Mouse (Mus musculus): ENCODE results near the gene Tmem54. TPM values are rescaled to one million over a fixed set of nuclear protein-coding genes. Genes with fewer than 3 reads are reported as not detected.

Gene Tmem54
- polyA plus RNA-seq, 1 experiment from 2014 or later = not detected

DNA sequence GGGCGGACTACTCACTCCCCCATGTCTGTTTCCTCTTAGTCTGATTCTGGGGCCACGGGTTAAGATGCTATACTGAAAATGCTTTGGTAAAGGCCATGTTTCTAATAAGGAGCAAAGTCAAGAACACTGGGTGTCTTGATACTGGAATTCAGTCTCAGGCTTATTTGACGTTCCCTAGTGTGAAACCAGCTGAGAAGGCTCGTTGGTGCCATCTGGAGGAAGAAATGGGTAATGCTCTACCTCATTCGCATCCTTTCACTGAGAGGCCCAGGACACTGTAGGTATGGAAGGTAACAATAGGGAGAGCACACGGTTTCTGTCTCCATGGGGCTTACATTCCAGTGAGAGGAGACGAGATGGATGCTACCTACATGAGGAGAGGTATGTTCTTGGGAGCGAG is 19.3 kb upstream of the Tmem54 start:
- WGBS = 25% methylated on average over 8 of the region's 8 CpGs
- no peak overlapping the region for H3K4me2 ChIP-seq (ENCODE audit: low read depth, low read length)
- no peak overlapping the region for H3K27ac ChIP-seq (ENCODE audit: low read depth, low read length)
- H3K36me3 ChIP-seq (ENCODE audit: control insufficient read depth, insufficient read depth, low read length) = peaks cover 5% of the 10 kb centered on the region; the same call in 1 of the 2 replicates
- no peak overlapping the region for H3K4me3 ChIP-seq (ENCODE audit: low read depth, low read length)
- no peak overlapping the region for H3K9ac ChIP-seq (replicated peaks; ENCODE audit: low read depth, low read length)
- no peaks in the 10 kb centered on the region for H3K27me3 ChIP-seq (ENCODE audit: control insufficient read depth, insufficient read depth, low read length)
- no peaks in the 10 kb centered on the region for H3K9me3 ChIP-seq (ENCODE audit: control insufficient read depth, low read length)
- no peaks in the 10 kb centered on the region for H3K4me1 ChIP-seq (ENCODE audit: control insufficient read depth, insufficient read depth, low read length)
- ATAC-seq (ENCODE audit: low read depth) = no peak

DNA sequence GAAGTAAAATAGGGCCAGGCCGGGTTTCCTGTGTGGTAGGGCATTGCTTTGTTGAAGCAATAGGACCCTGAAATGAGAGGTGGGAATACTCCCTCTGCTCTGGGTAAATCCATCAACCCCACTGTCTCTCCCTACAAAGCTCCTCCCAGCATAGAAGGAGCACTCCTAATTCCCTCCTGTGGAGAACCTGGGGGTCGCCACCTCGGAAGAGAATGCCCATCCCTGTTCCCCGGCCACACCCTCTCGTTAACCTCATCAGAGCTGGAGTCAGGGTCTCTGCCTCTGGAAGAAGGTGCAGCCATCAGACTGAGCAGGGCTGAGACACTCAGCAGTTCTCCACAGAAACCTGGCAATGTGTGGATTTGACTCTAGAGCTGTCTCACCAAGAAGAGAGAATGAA is 17.5 kb upstream of the Tmem54 start:
- 48% methylated on average over 5 of the region's 5 CpGs for WGBS
- Histone ChIP-seq H3K36me3 (ENCODE audit: control insufficient read depth, insufficient read depth, low read length) (peaks cover 5% of the 10 kb centered on the region; the same call in 1 of the 2 replicates), H3K4me1 (ENCODE audit: control insufficient read depth, insufficient read depth, low read length) (no peaks in the 10 kb centered on the region), H3K9me3 (ENCODE audit: control insufficient read depth, low read length) (no peaks in the 10 kb centered on the region), H3K4me2 (ENCODE audit: low read depth, low read length) (no peak overlapping the region), H3K4me3 (ENCODE audit: low read depth, low read length) (no peak overlapping the region), H3K27ac (ENCODE audit: low read depth, low read length) (no peak overlapping the region), H3K27me3 (ENCODE audit: control insufficient read depth, insufficient read depth, low read length) (no peaks in the 10 kb centered on the region), H3K9ac (replicated peaks; ENCODE audit: low read depth, low read length) (no peak overlapping the region)
- ATAC-seq (ENCODE audit: low read depth) = no peak

DNA sequence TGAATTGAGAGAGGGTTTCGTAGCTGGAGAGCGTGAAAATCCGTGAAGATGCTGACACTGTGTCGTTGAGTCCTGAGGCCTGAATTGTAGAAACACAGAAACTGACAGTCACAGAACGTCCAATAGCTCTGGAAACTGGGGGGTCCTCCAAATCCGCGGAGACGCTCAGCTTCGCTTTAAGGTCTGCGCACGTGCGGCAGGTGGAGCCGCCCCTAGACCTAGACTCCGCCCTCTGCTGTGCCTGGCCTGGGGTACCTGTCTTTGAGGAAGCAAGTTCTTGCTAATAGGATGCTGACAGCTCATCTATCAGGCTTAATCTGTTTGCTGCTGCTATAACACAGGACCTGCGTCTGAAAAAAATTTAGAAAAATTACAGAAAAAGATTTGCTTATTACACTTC is 10.1 kb upstream of the Tmem54 start:
- no peak overlapping the region for H3K9ac ChIP-seq (replicated peaks; ENCODE audit: low read depth, low read length)
- H3K27ac ChIP-seq (ENCODE audit: low read depth, low read length) = no peak overlapping the region
- H3K4me2 ChIP-seq (ENCODE audit: low read depth, low read length) = no peak overlapping the region
- no peaks in the 10 kb centered on the region for H3K9me3 ChIP-seq (ENCODE audit: control insufficient read depth, low read length)
- no peaks in the 10 kb centered on the region for H3K27me3 ChIP-seq (ENCODE audit: control insufficient read depth, insufficient read depth, low read length)
- WGBS = 27% methylated on average over 15 of the region's 15 CpGs
- H3K36me3 ChIP-seq (ENCODE audit: control insufficient read depth, insufficient read depth, low read length) = no peaks in the 10 kb centered on the region
- H3K4me1 ChIP-seq (ENCODE audit: control insufficient read depth, insufficient read depth, low read length) = no peaks in the 10 kb centered on the region
- H3K4me3 ChIP-seq (ENCODE audit: low read depth, low read length) = no peak overlapping the region
- no peak for ATAC-seq (ENCODE audit: low read depth)

DNA sequence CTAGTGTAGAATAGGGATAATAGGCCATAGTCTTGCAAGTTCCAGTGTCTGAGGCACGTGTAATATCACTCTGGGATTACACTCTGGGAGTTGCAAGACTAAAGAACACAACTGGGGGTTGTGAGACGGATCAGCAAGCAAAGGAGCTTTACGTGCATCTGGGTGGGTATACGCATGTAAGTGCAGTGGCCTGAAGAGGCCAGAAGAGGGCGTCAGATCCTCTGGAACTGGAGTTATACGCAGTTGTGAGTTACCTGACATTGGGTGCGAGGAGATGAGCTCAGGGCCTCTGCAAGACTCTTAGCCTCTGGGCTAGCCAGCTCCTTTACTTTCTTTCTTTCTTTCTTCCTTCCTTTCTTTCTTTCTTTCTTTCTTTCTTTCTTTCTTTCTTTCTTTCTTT is 8.3 kb upstream of the Tmem54 start:
- H3K27me3 ChIP-seq (ENCODE audit: control insufficient read depth, insufficient read depth, low read length) = no peaks in the 10 kb centered on the region
- H3K4me3 ChIP-seq (ENCODE audit: low read depth, low read length) = no peak overlapping the region
- 83% methylated on average over 7 of the region's 7 CpGs for WGBS
- ATAC-seq (ENCODE audit: low read depth) = no peak
- no peak overlapping the region for H3K4me2 ChIP-seq (ENCODE audit: low read depth, low read length)
- no peak overlapping the region for H3K9ac ChIP-seq (replicated peaks; ENCODE audit: low read depth, low read length)
- H3K9me3 ChIP-seq (ENCODE audit: control insufficient read depth, low read length) = no peaks in the 10 kb centered on the region
- H3K36me3 ChIP-seq (ENCODE audit: control insufficient read depth, insufficient read depth, low read length) = no peaks in the 10 kb centered on the region
- no peaks in the 10 kb centered on the region for H3K4me1 ChIP-seq (ENCODE audit: control insufficient read depth, insufficient read depth, low read length)
- H3K27ac ChIP-seq (ENCODE audit: low read depth, low read length) = no peak overlapping the region

DNA sequence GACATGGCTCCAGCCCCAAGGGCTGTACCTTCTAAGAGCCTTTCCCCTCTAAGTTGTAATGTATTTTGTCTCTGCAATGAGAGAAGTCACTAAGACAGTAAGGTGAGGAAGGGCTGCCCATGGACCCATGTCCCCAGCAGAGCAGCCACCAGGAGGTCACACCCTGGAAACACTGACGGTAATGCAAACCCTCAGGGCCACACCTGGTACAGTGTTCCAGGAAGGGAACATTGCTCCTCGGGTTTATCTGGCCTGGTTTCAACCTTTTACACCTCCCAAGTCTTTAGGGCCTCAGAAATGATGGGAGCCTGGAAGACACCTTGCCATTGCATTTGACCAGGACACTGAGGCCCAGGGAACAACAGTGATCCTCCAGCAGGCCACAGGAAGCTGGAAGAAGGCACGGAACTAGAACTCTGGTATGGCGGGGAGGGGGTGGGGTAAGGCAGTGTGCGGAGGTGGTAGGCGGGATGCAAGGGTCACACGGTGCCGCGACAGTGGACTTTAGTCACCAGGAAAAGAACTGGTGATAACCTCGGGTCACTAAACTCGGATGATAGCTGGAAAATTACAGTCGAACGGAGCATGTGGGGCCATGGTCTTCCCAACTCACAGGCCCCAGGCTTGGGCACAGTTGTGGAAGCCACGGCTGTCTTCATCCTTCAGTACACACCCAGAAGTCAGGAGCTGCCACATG is 3.1 kb upstream of the Tmem54 start:
- Histone ChIP-seq H3K4me1 (ENCODE audit: control insufficient read depth, insufficient read depth, low read length) (peaks cover 4% of the 10 kb centered on the region; the same call in 1 of the 2 replicates), H3K9me3 (ENCODE audit: control insufficient read depth, low read length) (no peaks in the 10 kb centered on the region), H3K27me3 (ENCODE audit: control insufficient read depth, insufficient read depth, low read length) (peaks cover 8% of the 10 kb centered on the region; the same call in 1 of the 2 replicates), H3K4me2 (ENCODE audit: low read depth, low read length) (no peak overlapping the region), H3K4me3 (ENCODE audit: low read depth, low read length) (no peak overlapping the region), H3K36me3 (ENCODE audit: control insufficient read depth, insufficient read depth, low read length) (no peaks in the 10 kb centered on the region), H3K27ac (ENCODE audit: low read depth, low read length) (no peak overlapping the region), H3K9ac (replicated peaks; ENCODE audit: low read depth, low read length) (no peak overlapping the region)
- 90% methylated on average over 14 of the region's 14 CpGs for WGBS
- no peak for ATAC-seq (ENCODE audit: low read depth)

DNA sequence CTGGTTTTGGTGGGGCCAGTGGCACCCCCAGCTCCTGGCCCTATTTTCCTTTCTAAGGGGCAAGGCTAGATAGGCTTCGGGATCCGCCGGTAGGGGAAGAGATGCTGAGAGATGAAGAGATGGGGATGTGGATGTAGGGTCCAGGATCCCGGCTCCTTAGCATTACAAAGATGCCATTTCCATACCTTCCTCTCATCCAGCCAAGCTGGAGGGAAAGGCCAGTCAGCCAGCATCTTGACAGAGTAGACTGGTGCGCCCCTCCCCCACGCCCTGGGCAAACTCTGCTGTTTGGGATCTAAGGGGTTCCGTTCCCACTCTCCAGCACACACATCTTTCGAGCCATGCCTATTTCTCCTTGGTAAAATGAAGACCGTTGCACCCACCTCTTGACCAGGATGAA is 725 bp downstream of the Tmem54 start:
- Histone ChIP-seq H3K27me3 (ENCODE audit: control insufficient read depth, insufficient read depth, low read length) (peaks cover 8% of the 10 kb centered on the region; the same call in 1 of the 2 replicates), H3K4me3 (ENCODE audit: low read depth, low read length) (no peak overlapping the region), H3K9me3 (ENCODE audit: control insufficient read depth, low read length) (no peaks in the 10 kb centered on the region), H3K9ac (replicated peaks; ENCODE audit: low read depth, low read length) (no peak overlapping the region), H3K36me3 (ENCODE audit: control insufficient read depth, insufficient read depth, low read length) (no peaks in the 10 kb centered on the region), H3K4me2 (ENCODE audit: low read depth, low read length) (no peak overlapping the region), H3K4me1 (ENCODE audit: control insufficient read depth, insufficient read depth, low read length) (peaks cover 4% of the 10 kb centered on the region; the same call in 1 of the 2 replicates), H3K27ac (ENCODE audit: low read depth, low read length) (no peak overlapping the region)
- 17% methylated on average over 9 of the region's 9 CpGs for WGBS
- no peak for ATAC-seq (ENCODE audit: low read depth)

DNA sequence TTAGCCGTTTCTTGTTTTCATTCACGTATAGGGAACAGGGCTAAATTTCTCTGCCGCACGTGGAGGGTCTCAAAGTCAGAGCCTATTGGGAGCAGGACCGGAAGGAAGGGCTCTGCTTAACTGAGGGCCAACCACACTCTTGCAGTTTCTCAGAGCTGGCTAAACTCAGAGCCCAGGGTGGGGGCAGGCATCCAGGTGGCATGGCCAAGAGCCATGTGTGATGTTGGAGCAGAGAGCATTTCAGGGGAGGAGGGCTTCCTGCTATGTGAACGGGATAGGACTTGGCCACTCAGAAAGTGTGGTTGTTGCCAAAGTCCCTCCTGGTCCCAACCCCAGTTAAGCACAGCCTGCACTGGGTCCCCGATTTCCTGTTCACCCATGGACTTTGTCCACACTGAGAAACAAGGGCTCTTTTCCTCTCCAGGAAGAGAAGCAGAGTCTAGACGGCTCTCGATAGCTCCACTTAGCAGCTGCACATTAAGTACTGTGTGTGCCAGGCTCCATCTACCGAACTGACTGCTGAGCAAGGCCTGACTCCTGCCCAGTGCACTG is 2.1 kb downstream of the Tmem54 start:
- Histone ChIP-seq H3K36me3 (ENCODE audit: control insufficient read depth, insufficient read depth, low read length) (no peaks in the 10 kb centered on the region), H3K4me2 (ENCODE audit: low read depth, low read length) (no peak overlapping the region), H3K4me1 (ENCODE audit: control insufficient read depth, insufficient read depth, low read length) (peaks cover 8% of the 10 kb centered on the region; the same call in 1 of the 2 replicates), H3K9me3 (ENCODE audit: control insufficient read depth, low read length) (no peaks in the 10 kb centered on the region), H3K27ac (ENCODE audit: low read depth, low read length) (no peak overlapping the region), H3K9ac (replicated peaks; ENCODE audit: low read depth, low read length) (no peak overlapping the region), H3K4me3 (ENCODE audit: low read depth, low read length) (no peak overlapping the region), H3K27me3 (ENCODE audit: control insufficient read depth, insufficient read depth, low read length) (peaks cover 8% of the 10 kb centered on the region; the same call in 1 of the 2 replicates)
- 75% methylated on average over 10 of the region's 10 CpGs for WGBS
- ATAC-seq (ENCODE audit: low read depth) = no peak

DNA sequence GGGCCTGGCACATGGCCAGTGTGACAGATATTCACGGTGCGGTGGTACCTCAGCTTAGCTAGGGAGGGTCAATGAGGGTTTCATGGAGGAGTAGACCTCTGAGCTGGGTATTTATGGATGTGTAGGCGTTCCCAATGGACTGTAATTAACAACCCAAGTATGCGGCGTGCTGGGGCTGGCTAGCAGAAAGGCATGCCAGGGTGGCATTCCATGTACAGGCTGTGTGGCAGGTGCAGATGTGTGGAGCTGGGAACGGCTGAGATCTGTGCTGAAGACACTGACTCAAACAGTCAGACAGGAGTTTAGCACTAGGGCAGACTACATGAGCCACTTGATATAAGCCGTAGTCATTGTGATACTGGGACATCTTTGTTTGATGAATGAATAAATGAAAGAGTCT is 3.3 kb downstream of the Tmem54 start:
- no peak overlapping the region for H3K9ac ChIP-seq (replicated peaks; ENCODE audit: low read depth, low read length)
- H3K9me3 ChIP-seq (ENCODE audit: control insufficient read depth, low read length) = no peaks in the 10 kb centered on the region
- ATAC-seq (ENCODE audit: low read depth) = no peak
- H3K36me3 ChIP-seq (ENCODE audit: control insufficient read depth, insufficient read depth, low read length) = no peaks in the 10 kb centered on the region
- H3K4me1 ChIP-seq (ENCODE audit: control insufficient read depth, insufficient read depth, low read length) = peaks cover 11% of the 10 kb centered on the region; the same call in 1 of the 2 replicates
- no peak overlapping the region for H3K4me2 ChIP-seq (ENCODE audit: low read depth, low read length)
- 67% methylated on average over 7 of the region's 7 CpGs for WGBS
- no peak overlapping the region for H3K27ac ChIP-seq (ENCODE audit: low read depth, low read length)
- H3K27me3 ChIP-seq (ENCODE audit: control insufficient read depth, insufficient read depth, low read length) = peaks cover 8% of the 10 kb centered on the region; the same call in 1 of the 2 replicates
- H3K4me3 ChIP-seq (ENCODE audit: low read depth, low read length) = no peak overlapping the region

DNA sequence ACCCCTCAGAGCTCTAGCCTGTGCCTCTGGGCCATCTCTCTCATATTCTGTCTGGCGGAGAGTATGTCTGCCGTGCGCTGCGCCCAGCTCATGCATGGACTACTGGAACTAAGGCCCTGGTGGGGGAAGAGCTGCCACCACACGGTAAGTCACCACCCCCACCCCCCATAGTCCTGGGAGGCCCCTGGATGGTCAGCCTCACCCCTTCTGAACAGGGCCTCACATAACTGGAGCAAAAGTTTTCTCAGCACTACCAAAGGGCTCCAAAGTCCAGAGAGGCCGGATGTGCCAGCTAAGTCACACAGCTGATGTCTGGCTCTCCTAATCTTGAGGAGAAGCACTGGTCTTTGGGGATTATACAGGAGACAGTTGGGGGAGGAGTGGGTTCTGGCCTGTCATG is 5.5 kb downstream of the Tmem54 start:
- H3K4me2 ChIP-seq (ENCODE audit: low read depth, low read length) = no peak overlapping the region
- 92% methylated on average over 6 of the region's 6 CpGs for WGBS
- no peak for ATAC-seq (ENCODE audit: low read depth)
- no peaks in the 10 kb centered on the region for H3K36me3 ChIP-seq (ENCODE audit: control insufficient read depth, insufficient read depth, low read length)
- H3K4me1 ChIP-seq (ENCODE audit: control insufficient read depth, insufficient read depth, low read length) = peaks cover 8% of the 10 kb centered on the region; the same call in 1 of the 2 replicates
- H3K9me3 ChIP-seq (ENCODE audit: control insufficient read depth, low read length) = no peaks in the 10 kb centered on the region
- H3K27me3 ChIP-seq (ENCODE audit: control insufficient read depth, insufficient read depth, low read length) = 0 out of 2 replicates have a peak, but pooled peaks cover 3% of the 10 kb centered on the region
- no peak overlapping the region for H3K4me3 ChIP-seq (ENCODE audit: low read depth, low read length)
- H3K27ac ChIP-seq (ENCODE audit: low read depth, low read length) = no peak overlapping the region
- H3K9ac ChIP-seq (replicated peaks; ENCODE audit: low read depth, low read length) = no peak overlapping the region
